Mouse (Mus musculus) cerebellum, adult 11 months (tissue): ENCODE measurements around the gene Tbcel.

Experiments
- DNase-seq: peaks from one replicate; pipeline ENCODE4 v3.0.0; 2022

Gene Tbcel

DNA sequence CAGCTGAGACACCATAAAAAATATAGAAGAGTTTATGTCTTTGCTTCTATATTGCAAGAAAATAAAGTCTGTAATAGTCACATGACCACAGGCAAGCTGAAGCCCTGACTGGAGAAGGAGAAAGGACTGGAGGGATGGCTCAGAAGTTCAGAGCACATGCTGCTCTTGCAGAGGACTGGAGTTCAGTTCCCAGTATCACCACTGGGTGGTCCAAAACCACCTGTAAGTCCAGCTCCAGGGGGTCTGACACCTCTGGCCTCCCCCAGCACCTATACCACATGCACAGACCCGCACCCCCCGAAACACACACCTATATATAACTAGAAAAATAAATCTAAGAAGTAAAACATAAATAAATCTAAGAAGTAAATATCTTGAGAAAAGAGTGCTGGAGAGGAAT is 75.5 kb downstream of the Tbcel start:
- no peak for DNase-seq

DNA sequence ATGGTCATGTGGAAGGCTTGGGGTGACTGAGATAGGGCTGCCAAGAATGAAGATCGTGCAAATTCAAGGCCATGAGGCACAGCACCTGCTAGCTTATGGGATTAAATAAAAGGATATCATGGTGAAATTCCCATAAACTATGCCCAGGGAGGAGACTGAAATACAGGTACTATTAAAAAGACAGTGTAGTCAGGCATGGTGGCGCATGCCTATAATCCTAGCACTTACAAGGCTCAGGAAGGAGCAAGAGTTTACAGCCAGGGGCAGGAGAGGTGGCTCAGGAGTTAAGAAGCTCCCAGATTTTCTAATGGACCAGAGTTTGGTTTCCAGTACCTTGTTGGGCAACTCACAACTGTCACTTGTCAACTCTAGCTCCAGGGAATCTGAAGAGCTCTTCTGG is 76.0 kb downstream of the Tbcel start:
- no peak for DNase-seq

DNA sequence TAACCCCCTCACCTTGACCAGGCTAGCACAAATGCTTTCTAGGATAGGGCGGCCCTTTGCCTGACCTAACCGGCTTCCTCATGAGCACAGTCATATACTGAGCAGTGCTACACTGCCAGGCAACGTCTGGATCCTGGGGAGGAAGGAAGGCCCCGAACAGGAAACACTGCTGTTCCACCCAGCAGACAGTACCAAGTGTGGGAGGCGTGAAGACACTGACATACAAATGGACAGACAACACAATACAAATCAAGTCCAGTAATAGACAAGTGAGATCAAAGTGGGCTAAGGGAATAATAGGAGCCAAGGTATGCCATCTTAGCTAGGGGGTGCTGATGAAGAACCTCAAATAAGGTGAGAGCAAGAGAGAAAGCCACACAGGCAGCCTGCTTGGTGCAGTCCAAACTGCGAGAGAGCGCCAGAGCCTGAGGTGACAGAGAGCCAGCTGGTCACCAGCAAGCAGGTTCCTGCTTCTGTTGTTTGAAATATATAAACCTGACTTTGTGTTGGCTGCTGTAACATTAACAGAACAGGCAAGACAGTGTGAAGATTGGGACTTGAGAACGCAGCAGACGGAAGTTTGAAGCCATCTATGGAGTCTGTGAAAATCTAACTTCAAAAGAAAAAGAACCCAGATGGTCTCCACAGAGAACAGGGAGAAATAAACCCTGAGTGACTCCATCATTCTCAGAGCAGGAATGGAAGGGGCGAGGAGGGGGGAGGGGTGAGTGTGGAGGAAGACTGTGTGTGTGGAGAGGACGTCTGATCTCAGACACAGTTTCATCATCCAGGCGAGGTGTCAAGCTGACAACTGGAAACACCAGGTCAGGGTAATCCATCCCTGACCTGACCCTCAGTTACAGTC is 79.3 kb downstream of the Tbcel start:
- DNase-seq, result peak; percentile 33

DNA sequence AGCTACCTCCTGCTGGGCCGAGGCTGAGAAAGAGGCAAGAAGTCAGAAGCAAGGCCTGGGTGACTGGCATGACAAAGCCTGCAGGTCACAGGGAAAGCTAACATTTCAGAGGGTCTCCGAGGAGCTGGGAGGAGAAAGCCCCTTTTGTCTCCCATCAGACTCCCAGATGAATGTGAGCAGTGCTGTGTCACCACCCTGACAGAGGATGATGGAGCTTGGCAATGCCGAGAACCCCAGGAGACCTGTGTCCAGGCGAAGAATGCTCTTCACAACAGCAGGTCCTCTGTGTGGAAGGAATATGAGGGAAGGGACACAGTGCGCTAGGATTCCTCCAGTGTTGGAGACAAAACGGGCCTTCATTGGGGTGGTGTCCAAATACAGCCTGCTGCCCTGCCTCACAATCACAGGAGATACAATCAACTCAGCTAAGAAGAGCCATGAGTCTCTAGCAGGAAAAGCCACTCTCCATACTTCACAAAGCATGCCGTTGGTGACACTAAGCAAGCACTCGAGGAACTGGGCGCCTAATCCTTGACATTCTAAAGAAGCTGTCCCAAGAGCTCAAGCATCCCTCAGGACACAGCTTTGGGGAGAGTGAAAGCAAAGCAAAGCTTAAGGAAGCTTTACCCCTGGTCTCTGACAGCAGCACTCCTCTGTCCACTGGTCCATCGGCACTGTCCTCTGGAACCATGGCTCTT is 80.8 kb downstream of the Tbcel start:
- DNase-seq, result no peak

DNA sequence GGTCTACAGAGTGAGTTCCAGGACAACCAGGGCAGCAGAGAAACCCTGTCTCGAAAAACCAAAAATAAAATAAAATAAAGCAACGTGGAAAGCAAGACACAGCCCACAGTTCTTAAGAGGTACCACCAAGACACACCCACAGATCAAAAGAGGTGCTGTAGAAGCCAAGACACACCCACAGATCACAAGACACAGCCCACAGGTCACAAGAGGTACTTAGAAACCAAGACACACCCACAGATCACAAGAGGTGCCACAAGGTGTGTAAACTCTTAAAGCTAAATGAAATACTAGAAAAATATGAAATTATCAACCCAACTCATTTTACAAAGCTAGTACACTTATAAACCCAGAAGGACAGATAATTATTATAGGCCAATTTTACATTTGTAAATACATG is 84.0 kb downstream of the Tbcel start:
- DNase-seq, result no peak

DNA sequence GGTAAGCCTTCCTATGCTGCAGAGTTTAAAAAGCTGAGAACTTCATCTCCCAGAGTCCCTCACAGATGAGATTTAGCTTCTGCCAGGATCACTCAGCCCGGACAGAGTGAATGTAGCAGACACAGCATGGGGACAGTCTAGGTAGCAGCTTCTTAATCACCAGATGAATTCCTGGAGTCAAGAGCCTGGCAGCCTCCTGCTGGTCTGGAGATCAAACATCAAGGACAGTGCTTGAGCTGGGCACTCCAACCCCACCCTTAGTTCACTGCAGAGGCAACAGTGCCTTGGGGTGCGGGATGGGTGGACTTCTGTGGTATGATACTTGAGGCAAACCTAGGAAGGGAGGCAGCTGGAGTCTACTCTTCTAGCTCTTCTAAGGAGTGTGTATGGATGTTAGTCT is 87.9 kb downstream of the Tbcel start:
- no peak for DNase-seq

DNA sequence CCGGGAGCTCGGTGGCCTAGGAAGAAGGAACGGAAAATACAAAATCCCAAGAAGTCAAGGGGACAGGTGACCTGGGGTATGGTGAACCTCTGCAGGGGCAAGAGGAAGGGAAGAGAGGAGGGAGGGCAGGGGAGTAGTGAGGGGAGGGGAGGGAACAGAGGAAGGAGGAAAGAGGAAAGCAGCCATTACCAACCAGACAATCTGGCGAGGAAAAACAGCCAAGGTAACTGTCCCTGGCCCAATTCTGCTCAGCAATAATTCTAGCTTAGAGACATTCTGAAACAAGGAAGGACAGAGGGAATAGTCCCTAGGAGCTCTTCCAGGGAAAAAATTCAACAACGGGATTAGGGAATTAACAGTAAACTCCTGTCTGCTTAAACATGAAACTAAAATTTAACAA is 88.8 kb downstream of the Tbcel start:
- DNase-seq, result no peak

DNA sequence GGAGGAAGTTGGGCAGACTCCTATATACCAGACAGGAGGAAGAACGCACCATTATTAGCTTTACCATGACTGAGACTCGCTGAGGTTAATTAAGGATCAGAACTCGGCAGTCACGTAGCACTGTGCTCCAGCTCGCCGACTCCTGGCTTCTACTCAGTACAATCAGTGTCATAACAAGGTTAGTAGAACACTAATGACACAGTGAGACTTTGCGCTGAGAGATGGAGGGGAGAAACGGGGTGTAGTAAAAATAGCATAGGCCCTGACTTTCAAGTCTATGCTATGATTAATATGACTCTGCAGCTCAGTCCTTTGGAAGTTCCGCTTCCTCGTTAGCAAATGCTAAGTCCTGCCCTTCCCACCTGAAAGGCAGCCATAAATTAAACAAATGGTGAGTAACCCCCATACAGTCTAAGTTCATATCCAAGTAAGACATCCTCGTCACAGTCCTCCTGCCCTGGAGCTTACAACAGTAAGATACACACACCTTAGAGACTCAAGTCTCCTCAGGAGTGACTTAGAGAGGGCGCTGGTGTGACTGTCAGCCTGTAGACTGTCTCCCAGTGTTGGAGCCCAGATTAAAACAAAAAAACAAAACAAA is 90.2 kb downstream of the Tbcel start:
- DNase-seq, result no peak

DNA sequence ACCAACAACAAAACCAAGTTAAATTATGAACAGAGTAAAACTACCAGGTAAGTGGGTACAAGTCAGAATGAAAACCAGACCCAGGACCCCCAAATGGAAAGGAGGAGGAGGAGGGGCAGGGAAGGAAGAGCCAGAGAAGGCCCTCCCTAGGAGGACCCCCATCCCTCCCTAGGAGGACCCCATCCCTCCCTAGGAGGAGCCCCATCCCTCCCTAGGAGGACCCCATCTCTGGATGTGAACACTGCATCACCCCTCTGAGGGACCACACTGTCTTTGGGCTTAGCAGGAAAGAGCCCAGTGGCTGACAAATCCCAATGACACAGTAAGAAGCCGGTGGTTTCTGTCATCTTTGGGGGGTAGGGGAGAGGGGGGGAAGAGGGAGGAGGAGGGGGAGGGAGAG is 92.4 kb downstream of the Tbcel start:
- DNase-seq, result no peak

DNA sequence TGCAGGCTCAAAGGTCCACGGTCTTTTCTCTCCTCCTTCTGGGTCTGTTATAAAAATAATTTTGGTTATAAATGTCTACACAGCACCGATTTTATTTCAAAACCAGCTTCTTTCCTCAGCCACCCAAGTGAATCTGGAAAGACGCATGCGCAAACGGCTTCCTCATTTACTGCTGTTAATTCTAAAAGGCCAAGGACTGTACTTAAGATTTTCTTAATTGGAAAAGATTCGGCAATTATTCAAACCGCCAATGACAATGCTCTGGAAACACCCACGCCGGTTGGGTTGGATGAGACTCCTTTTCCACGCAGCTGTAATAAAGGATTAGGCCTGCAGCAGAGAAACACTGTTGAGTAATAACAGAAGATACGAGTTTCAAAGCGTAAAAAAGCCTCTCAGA is 94.3 kb downstream of the Tbcel start:
- DNase-seq, result no peak

DNA sequence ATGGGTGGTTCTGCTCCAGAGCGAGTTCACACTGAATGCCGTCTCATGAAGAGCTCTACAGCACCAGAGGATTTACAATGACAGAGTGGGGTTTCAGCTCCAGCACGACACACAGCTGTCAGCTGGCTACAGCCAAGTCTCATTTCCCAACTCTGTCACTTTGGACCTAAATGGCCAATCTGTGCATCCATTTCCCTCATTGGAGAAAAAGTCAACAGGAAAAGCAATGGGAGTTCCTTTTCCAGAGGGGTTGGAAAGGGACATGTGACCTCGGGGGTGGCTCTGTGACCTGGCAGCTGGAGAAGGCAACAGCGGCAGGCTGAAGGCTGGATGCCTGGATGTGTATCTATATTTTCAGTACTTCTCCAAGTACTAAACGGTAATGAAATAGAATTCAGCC is 96.3 kb downstream of the Tbcel start:
- no peak for DNase-seq

DNA sequence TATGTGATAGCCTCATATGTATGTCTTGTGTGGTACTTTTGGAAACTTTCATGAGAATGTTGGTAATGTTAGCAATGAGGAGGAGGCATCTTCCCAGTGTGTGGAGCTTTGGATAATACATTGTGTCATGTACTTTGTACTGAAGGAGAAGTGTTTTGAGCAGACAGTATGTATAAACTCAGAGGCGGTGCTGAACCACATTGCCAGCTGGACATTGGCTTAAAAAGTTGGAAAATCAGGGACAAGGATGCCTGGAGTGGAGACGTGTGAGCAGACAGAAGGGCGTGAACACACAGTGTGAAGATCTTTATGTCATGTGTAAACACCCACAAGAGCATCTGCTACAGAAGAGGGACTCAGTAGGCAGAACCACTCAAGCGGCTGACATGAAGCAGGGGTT is 101.9 kb downstream of the Tbcel start:
- no peak for DNase-seq

DNA sequence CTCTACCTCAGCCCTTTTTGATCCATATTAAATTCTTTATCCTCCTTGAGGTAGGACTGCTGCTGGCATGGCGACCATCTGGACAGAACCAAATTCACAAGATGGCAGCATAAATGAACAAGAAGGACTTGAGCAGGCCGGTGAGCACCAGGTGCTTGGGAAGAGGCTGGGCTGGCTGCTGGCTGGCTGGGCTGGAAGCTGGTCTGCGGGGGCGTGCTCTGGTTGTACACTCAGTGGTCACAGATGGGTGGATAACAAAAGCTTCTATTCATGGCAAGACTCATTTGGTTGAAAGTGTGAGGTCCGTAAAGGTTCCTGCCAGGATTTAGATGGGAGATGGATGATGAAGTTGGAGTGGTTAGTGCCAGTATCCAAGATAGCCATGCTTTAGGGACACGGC is 106.1 kb downstream of the Tbcel start:
- DNase-seq, result no peak

DNA sequence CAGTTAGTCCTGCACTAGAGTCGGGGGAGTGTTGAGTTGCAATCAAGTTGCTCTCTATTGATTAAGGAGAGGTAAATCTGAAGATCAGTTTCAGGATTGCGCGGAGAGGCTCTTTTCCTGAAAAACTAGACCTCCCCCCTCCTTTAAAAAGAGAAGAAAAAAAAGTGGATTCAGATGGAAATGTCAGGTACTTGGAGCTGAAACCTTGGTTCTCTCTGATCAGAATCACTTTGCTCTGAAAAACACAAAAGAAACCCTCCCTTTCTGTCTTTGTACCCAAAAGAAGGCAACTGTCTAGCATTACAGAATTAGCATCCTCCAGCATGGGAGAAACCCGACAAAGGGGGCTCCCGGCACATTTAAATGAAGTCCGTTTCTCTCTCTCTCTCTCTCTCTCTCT is 107.8 kb downstream of the Tbcel start, which contains the start of gene Tecta:
Gene Tecta, minus strand, starts transcription at position 101 of the 400 bp plus-strand sequence.
- DNase-seq, result no peak

DNA sequence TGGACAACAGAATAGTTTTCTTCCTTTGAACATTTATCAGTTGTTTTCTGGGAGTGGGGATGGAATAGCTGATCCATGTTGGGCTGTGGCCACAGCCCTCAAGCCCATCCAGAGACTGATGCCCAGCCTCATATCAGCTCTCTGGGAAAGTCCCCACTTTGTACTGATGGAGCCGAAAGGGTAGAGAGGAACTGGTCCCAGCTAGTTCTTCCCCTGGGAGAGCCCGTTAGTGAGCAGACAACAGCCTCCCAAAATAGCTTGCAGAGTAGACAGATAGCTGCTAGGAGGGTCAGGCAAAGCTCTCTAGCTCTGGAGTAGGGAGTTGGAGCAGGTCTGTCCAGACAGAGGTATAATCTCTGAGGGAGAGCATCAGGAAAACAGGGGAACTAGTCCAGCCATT is 111.5 kb downstream of the Tbcel start:
- DNase-seq, result no peak

DNA sequence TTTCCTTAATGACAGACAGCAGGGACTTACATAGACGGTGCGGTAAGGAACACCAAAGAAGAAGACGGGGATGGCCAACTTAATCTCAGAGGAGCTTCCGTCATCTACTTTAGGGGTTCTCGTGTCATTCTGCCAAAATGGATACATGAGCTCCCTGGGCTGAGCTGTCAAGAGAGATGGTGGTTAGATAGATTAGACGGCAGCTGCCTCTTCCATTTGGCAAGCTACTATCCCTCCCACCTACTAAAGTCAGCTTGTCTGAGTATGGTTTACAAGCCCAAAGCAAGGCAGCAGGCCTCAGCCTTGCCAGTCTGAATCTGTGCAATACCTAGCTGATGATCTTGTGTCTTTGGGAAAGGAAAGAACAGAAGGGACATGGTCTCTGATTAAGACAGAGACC is 112.7 kb downstream of the Tbcel start:
- DNase-seq, result no peak

DNA sequence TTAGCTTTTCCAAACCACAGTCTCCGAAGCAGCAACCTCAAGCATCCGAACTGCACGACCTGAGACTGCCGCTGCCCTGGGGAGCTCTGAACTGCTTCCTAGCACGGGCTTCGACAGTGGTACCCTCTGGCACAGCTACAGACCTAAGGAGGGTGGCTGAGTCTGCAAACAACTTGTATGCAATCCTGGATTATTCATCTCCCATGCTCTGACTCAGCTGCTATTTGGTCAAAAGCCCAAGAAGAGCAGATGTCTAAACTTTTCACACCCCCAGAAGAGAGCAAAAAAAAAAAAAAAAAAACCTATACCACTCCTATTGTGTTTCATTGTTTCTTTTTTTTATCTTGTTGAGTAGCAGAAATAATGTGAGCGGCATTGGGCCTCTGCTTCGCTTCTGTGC is 113.3 kb downstream of the Tbcel start:
- no peak for DNase-seq

DNA sequence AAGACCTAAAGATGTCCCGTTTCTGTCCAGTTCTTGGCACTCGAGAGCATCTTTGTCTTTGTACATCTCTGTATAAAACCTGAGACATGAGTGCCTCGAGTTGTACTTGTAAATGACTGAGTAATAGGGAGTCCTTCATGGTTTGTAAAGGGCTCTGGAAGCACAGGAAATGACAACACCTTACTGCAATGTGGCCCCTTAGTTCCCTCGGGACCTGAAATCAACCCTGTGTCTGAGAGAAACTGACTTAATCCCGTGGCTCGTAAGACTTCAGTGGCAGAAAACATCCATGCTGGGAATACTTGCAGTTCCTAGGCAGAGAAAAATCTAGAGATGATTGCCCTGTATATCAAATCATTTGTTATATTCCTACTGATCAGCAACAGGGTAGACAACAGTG is 114.7 kb downstream of the Tbcel start:
- no peak for DNase-seq

DNA sequence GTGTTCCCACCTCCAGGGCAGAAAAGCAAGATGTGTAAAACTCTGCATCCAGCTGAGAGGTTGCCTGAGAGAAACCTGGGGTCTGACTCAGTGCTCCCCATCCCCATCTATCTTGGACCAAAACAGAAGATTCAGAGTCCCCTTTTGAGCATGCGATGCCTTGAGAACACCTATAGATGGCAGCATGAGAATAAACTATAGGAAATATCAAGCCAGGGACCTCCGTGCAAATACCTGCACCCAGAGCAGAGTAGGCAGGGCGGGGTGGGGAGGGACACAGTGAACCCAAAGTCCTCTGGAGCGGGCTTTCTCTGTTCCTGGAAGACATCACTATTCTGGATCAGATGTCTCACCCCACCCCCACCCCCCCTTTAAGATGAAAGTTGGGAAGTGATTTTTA is 119.1 kb downstream of the Tbcel start:
- DNase-seq, result no peak

DNA sequence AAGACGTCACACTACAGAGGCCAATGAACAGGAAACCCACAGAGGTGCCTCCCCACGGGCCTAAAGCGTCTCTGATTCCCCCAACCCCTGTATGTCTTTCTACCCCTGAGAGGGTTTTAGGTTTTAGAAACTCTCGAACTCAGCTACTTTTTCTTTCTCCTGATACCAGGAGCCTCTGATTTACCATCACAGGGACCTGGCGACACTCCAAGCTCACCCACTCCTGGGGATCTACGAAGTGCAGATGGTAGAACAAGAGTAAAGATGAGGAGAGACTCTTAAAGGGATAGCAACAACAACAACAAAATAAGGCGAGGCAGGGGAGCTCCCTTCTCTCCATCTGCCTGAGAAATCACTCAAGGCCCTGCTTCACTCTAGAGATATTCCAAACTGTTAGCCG is 120.6 kb downstream of the Tbcel start:
- DNase-seq, result no peak

DNA sequence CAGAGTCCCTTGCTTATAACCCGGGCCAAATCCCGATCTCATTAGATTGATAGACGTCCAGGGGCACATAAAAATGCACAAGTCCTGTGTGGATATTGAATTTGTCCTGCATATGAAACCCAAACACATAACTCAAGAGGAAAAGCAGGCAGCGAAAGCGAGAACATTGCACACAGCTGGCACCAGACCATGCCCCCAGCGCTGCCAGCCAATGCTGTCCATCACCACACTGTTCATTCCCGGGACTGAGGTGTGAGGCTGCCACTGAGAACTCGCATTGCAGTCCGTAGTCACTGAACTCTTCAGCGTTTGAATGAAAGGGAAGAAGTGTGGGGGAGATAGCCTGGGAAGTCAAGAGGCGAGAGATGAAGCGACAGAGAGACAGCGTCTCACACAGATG is 122.0 kb downstream of the Tbcel start:
- no peak for DNase-seq

DNA sequence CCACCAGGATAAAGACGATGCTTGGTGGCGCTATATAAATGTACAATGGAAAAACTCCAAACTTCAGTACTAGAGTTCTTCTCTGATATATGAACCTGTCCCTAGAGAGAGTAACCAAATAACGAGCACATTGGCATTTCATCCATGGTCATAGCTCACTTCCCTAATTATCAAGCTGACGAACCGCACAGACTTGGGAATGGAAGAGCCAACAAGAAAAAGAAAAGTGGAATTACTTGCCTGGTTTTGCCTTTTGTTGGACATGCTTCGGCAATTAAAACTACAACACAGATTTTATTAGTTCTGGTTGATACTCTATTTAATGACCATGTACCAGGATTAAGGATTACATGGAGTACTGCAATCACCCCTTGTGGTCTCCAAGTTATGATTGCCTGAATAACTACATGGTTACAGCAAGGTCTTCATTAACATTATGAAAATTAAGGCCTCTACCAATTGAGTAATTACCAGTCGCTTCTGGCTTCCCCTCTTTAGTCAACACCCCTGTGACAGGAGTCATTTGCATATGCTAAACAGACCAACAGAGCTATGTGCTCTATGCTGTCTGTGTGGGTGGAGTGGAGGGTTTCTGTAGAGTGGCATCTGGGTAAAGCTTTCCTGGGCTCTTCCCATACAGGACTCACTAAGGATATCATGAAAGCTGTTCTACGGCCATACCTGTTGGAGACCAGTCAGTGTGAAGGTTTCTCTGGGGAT is 124.8 kb downstream of the Tbcel start:
- DNase-seq, result no peak

DNA sequence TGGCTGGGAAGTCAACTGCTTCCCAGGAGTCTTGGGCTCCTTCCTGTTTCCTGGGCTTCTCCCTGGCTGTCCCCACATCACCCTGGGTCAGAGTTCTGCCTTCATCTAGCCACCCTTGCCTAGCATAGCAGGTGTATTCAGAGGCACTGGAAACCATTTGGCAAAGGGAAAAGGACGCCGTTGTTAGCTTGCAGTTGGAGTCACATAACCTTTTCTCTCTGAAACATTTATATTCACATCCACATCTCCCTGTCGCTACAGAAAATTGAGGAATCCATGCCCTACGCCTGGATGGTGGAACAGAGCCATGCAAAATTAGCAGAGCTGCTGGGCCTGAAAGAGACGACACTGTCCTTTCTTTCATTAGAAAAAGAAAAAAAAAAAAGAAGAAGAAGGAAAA is 125.5 kb downstream of the Tbcel start:
- DNase-seq, result no peak

DNA sequence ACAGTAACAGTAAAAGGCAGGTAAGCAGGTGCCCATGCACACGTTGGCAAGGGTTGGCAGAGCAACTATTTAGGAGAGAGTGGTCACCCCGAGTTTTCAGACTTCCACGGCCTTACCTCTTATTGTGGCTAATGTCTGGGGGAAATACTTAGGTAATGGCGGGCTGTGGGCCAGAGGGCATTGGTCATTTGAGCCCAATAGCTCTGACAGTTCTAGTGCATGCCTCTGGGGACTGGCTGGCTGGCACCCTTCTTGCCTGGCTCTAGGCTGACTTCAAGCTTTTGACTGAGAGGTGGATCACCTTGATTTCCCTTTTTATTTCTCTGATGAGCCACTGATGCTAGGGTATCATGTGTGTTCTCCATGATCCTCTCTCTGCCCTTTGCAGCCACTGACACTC is 129.5 kb downstream of the Tbcel start:
- DNase-seq, result no peak
